8 mouse cellular contexts compared by ENCODE assay signal in the genomic region with DNA sequence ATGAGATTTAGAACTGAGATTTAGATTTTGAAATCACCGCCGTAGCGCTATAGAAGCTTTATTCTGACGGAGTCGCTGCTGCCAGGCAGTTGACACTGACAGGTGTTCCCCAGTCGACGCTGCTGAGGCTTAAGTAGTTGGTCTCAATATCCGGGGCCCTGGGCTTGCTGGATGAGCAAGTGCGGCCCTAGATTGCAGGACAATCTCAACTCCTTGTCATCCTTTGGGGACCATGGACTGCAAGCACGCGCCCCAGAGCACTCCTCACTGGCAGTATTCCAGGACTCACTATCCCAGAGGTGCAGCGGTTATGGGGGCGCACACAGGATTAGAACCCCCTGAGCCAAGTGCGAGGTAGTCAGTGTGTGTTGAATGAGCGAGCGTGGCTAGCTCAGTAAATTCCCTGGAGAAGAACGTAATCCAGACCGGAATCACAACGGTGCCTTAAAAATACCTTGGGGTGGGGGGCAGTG. TPM values are rescaled to one million over a fixed set of nuclear protein-coding genes. Genes with fewer than 3 reads are reported as not detected.
A peak's percentile ranks its signal among the peaks of the same experiment; 100 is the strongest.
DNase-seq lines count a peak whose midpoint lies in the region; ATAC-seq and TF ChIP-seq lines count a peak whose summit lies in the region.

No protein-coding gene starts in this region.

- TF ChIP-seq POLR2A in olfactory bulb, adult 2 months (IDR thresholded peaks at IDR 0.05; ENCODE audit: insufficient read depth, low read depth, low read length) = no peak

- 10% methylated on average over 19 of the region's 19 CpGs for WGBS in forebrain, embryonic 10.5 days
- 13% methylated on average over 19 of the region's 19 CpGs for WGBS in limb, embryonic 10.5 days
- 12% methylated on average over 19 of the region's 19 CpGs for WGBS in olfactory bulb, adult 2 months

- peak; percentile 37 to 61 for DNase-seq in left cerebral cortex, postnatal 14 days (ENCODE audit: low spot score in 2 of 2)
- no peak for DNase-seq in left cerebral cortex, adult 9 months (ENCODE audit: low spot score in 2 of 2)
- peak; percentile 15 for DNase-seq in forebrain, embryonic 10.5 days (ENCODE audit: extremely low spot score, low spot score)
- DNase-seq in limb, embryonic 10.5 days (ENCODE audit: low spot score) = peak; percentile 36
- DNase-seq in spleen, postnatal 36 days (ENCODE audit: low spot score in 2 of 2) = no peak
- no peak for DNase-seq in lung, adult 18-20 months

- H3K9me3 ChIP-seq in forebrain, embryonic 10.5 days = peaks cover 10% of the 10 kb centered on the region
- H3K9me3 ChIP-seq in limb, embryonic 10.5 days (replicated peaks) = peaks cover 5% of the 10 kb centered on the region; the same call in 1 of the 2 replicates

- peak overlapping the region; percentile 70 for H3K4me3 ChIP-seq in forebrain, embryonic 10.5 days
- H3K4me3 ChIP-seq in limb, embryonic 10.5 days = peak overlapping the region; percentile 65
- H3K4me3 ChIP-seq in olfactory bulb, adult 2 months (ENCODE audit: insufficient read depth, low read depth, low read length) = peak overlapping the region; percentile 88

- no peak overlapping the region; the same call in 1 of the 2 replicates for H3K27ac ChIP-seq in forebrain, embryonic 10.5 days
- H3K27ac ChIP-seq in limb, embryonic 10.5 days = no peak overlapping the region
- H3K27ac ChIP-seq in olfactory bulb, adult 2 months (ENCODE audit: insufficient read depth, low read depth, low read length) = no peak overlapping the region

- TF ChIP-seq CTCF in olfactory bulb, adult 2 months (IDR thresholded peaks at IDR 0.05; ENCODE audit: insufficient read depth, low read depth, low read length) = no peak

- intact Hi-C loops in left cerebral cortex, postnatal 14 days (cut with DNase I) = loop anchor here (2.0 to 5.0 kb wide), 4 partner anchors 59 to 111 kb away; no protein-coding TSS in a partner anchor

- peaks cover 21% of the 10 kb centered on the region for H3K4me1 ChIP-seq in forebrain, embryonic 10.5 days
- peaks cover 16% of the 10 kb centered on the region for H3K4me1 ChIP-seq in limb, embryonic 10.5 days
- peaks cover 17% of the 10 kb centered on the region for H3K4me1 ChIP-seq in olfactory bulb, adult 2 months (ENCODE audit: control insufficient read depth, insufficient read depth, low read length)

- no peaks in the 10 kb centered on the region for H3K36me3 ChIP-seq in forebrain, embryonic 10.5 days (replicated peaks)
- H3K36me3 ChIP-seq in limb, embryonic 10.5 days = no peaks in the 10 kb centered on the region

- H3K27me3 ChIP-seq in forebrain, embryonic 10.5 days (ENCODE audit: poor library complexity, severe bottlenecking) = peaks cover 66% of the 10 kb centered on the region
- H3K27me3 ChIP-seq in limb, embryonic 10.5 days (ENCODE audit: low read depth, poor library complexity, severe bottlenecking) = peaks cover 66% of the 10 kb centered on the region

- ATAC-seq in frontal cortex, adult (ENCODE audit: low TSS enrichment) = no peak

RNA-seq across cellular contexts. Expression of gene Myrip, which starts 1.7 kb away (rescaled TPM):
- total RNA-seq in left cerebral cortex, postnatal 14 days (2021) = 10 to 100 TPM; 79.0 to 97.4 TPM
- polyA plus RNA-seq in forebrain, embryonic 10.5 days (2016; fragmentation: Nextera tagmentation; extraction: Ambion mirVana) = 0.09 and 0.29 TPM in 2 replicates
- polyA plus RNA-seq in limb, embryonic 10.5 days (2016; fragmentation: Nextera tagmentation; extraction: Ambion mirVana) = 0.31 TPM in 1 of 2 replicates, not detected in the other
- not detected in 2 replicates for polyA plus RNA-seq in olfactory bulb, adult 2 months (2012; ENCODE audit: insufficient read depth, insufficient read length, low replicate concordance, missing spikeins)

Comparison
In these comparisons a context has a peak if more than half of its experiments do, and no peak if none do; other contexts are left out.
1. DNase-seq: peak in left cerebral cortex, postnatal 14 days (2 of 2), forebrain, embryonic 10.5 days (single experiment) and limb, embryonic 10.5 days (single experiment); none in left cerebral cortex, adult 9 months (0 of 2), spleen, postnatal 36 days (0 of 2) and lung, adult 18-20 months (0 of 2).
2. Peak in every context shown above with its lines, with median percentiles within 50 percentile points of each other: H3K4me3 ChIP-seq.